Mouse (Mus musculus) spleen, adult 18-20 months (tissue): ENCODE results near the gene Ampd1.
"Not testable (repeated sequence)": the region's sequence is repeated elsewhere in the genome, so short reads cannot be mapped to it uniquely, and the experiment has no call there.

Experiments used
- DNase-seq, 2 experiments: peaks; one replicate each; pipeline ENCODE4 v3.0.0; 2022; ENCODE audit warnings: mixed read lengths in 2 of 2

The Ampd1 gene

GRCm38 (mm10) chr3:103102454-103103390 lies 28.9 kb downstream of the Ampd1 start, which contains the start of gene Dennd2c:
Gene Dennd2c, plus strand, starts transcription at chr3:103102604.
- peak; percentile 79 to 91 for DNase-seq

DNA sequence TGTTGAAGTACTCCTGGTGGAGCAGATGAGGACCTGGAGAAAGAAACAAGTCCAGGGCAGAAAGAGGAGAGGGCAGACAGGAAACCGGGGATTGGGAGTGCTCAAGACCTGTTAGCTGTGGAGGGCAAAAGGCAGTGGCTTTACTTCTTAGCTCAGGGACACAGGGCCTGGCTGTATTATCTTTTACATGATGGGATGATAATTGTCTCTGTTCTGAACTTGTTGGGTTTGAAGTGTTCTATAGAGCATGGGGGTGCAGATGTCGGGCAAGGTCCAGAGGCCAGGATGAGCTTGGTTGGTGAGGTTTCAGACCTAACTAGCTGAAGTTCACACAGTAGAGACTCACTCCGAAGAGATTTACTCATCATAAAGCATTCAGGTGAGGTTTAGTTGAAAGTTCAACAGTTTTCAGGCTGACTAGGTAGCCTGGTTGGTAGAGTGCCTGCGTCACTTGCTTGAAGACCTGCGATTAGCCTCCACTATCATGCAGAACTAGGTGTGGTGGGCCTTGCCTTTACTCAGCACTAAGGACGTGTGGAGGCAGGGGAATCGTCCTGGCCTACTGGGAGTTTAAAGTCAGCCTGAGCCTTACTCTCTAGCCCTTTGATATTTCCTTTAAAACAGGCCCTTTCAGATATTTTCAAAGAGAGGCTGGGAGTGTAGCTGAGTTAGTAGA lies 33.9 kb downstream of the Ampd1 start:
- no peak for DNase-seq

GRCm38 (mm10) chr3:103112216-103112615 lies 38.4 kb downstream of the Ampd1 start:
- DNase-seq, result no peak

- no peak for DNase-seq
These were observed 49.8 kb downstream of the Ampd1 start for GRCm38 (mm10) chr3:103123636-103124035.

DNA sequence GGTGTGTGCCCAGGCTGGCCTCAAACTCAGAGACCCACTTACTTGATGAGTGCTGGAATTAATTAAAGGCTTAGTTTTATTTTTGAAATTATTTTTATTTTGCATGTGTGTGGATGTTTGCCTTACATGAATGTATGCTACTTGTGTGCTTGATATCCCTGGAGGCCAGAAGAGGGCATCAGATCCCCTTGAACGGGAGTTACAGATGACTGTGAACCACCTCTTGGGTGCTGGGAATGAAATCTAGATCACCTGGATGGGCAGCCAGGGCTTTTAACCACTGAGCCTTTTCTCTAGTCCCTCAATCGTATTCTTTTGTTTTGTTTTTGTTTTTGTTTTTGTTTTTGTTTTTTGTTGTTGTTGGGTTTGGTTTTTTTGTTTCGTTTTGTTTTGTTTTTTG lies 52.3 kb downstream of the Ampd1 start:
- DNase-seq, result no peak

DNA sequence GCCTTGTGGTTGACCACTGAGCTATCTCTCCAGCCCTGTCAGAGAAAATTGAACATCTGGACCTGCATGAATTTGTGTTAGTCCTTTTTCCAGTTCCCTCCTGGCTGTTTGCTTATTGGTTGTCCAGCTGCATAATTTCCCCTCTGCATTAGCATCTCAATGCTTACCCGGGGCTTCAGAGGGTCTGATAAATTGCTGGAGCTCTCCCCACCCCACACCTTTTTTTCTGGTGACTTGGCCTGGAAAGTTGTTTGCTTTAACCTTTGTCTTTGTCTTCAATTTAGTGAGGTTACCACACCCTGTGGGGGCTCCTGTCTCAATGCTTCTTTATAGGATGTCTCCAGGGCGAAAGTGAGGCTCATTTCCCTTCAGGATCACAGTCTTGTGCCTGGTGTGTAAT lies 53.4 kb downstream of the Ampd1 start:
- DNase-seq, result no peak

- DNase-seq, result no peak
These were observed 53.9 kb downstream of the Ampd1 start for GRCm38 (mm10) chr3:103127721-103128120.

GRCm38 (mm10) chr3:103128251-103128650 lies 54.4 kb downstream of the Ampd1 start:
- no peak for DNase-seq

DNA sequence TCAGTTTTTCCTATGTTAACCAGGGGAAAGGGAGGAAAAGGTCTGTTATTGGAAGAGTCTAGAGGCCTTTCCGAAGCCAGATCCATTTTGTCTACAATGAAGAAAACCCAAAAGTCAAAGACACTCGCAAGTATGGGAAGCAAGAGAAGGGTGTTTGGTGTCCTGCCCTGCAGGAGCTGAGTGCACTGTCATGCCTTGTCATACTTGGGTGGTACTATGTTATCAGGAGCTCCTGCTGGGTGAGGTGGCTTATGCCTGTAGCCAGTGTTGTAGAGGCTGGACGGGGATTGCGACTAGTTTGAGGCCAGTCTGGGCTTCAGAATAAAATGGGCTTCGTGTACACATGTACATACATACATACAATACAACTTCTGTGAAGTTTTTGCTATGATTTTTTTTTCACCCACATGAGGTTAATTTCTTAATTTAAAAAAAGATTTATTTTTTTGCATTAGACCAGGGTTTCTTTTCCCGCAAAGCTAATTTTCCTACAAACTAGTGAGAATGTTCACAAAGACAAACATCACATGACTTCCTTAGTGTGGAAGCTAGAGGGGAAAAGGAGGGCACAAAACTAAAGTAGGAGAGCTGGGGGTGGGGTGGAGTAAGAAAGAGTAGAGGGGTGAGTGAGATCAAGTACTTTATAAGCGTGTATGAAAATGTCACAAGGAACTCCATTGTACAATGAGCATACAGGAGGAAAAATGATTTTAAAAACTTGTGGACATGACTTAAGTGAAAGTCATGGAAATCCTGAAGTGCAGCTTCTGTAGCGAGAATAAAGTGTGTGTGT lies 55.7 kb downstream of the Ampd1 start:
- no peak for DNase-seq

- DNase-seq, result no peak
These were observed 56.5 kb downstream of the Ampd1 start for GRCm38 (mm10) chr3:103130236-103130751.

DNA sequence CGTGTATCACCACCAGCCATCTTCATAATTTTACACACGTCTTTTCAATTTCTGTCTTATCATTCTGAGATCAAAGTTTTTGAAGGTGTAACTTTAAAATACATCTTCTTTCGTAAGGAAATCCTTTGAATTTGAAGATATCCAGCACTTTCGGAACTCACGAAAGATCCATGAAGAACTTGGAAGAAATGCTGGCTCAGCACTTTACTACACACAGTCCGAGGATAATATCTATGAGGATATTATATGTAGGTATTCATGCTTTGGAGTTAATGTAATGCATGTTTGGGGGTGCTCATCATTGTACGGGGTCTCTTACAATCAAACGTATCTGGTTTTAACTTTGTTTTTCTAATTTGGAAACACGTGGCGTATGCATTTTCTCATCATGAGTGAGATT lies 59.3 kb downstream of the Ampd1 start:
- DNase-seq, result no peak

DNA sequence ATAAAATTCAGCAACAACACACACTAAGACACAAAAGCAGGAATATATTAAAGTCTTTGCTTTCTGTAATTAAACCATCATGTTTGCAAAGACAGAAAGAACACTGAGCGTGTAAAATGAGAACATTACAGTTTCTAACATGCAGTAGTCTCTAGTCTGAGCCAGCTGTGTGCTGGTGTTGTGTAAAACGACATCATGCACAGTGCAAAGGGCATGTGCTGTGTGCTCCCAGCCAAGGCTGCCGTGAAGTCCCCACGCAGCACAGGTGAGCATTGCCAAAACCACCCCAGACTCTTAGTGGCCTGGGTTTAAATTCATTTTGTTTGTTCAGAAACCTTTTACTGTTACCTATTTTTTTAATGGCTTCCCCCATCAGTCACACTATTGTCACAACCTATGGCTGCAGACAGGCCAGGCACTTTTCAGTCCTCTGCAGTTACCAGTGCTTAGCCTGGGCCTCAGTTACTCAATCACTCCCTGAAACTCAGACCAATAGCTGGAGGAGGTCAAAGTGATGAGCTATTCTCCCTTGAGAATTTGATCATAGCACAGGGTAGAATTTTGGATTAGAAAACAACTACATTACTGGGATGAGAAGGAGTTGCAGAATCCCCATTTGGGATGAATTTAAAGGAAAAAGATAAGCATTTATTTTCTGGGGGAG lies 62.7 kb downstream of the Ampd1 start:
- DNase-seq, result no peak

DNA sequence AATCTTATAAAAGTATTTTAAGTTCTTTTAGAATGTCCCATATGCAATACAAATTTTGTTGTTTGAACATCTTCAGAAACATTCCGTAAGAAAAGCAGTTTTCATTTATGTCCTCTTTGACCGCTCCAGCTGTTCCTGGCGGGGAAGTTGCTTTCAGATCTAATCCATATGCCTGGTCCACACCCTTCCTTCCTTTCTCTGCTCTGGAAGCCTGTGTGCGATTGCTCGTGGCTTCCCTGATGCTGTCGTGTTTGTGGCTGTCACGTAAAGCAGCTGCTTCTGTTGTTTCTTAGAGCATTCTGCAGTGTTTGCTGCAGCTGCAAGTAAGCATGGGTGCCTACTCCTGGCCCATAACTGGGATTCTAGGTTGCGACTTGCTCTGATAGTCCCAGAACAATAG lies 65.2 kb downstream of the Ampd1 start:
- DNase-seq, result no peak

- DNase-seq, result not testable (repeated sequence)
These were observed 66.5 kb downstream of the Ampd1 start for GRCm38 (mm10) chr3:103140095-103140838.

DNA sequence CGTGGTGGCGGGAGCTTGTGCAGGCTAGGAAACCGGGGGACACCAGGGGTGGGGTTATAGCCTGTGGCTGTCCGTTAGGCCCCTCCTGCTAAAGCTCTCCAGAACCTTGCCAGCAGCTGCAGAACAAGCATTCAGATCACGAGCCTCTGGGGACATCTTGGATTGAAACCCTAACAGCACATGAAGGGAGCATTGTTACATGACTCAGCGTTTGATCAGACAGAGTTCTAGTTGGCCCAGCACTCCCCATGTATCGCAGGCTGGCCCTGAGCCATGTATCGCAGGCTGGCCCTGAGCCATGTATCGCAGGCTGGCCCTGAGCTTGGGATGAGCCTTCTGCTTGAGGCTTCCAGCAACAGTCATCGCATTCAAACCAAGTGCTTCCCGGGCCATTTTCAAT lies 67.5 kb downstream of the Ampd1 start:
- DNase-seq, result no peak

DNA sequence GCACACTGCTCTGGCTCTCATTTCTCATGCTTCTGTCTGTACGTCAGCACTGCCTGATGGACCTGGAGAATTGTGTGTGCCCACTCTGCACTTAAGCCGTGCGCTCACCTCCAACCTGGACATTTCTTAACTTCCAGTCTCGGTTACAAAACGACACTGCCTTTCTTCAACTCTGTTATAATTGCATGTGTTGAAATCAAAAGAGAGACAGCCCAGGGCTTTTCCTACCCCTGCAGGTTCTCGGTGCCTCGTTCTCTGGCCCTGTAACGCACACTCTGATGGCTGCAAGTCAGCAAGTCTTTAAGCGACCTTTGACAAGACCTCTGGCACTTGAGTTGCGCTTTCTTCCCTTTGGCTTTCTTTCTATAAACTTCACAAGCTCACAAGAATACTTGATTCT lies 68.6 kb downstream of the Ampd1 start:
- no peak for DNase-seq

DNA sequence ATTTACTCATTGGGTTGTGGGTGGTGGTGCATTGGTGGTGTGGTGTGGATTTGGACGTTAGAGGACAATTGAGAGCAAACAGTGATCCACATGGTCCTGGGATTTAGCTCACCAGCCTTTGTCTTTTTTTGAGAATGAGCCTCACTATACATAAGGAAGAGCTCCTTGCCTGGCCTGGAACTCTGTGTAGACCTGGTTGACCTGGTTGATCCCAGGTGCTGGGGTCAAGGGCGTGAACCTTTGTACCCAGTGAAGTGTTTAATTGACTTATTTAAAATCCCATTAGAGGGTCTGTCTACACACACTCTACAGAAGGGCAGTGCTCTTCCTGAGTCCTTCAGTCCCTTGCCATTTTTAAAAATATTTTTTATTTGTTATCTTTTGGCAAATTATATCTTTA lies 71.5 kb downstream of the Ampd1 start:
- no peak for DNase-seq

GRCm38 (mm10) chr3:103145791-103146190 lies 72.0 kb downstream of the Ampd1 start:
- DNase-seq, result no peak

GRCm38 (mm10) chr3:103146330-103147166 lies 72.7 kb downstream of the Ampd1 start:
- DNase-seq, result no peak

- DNase-seq, result no peak
These were observed 74.0 kb downstream of the Ampd1 start for GRCm38 (mm10) chr3:103147775-103148174.

- no peak for DNase-seq
These were observed 75.1 kb downstream of the Ampd1 start for GRCm38 (mm10) chr3:103148941-103149340.
